Mouse (Mus musculus): ENCODE measurements around the gene A930018P22Rik.

DNA sequence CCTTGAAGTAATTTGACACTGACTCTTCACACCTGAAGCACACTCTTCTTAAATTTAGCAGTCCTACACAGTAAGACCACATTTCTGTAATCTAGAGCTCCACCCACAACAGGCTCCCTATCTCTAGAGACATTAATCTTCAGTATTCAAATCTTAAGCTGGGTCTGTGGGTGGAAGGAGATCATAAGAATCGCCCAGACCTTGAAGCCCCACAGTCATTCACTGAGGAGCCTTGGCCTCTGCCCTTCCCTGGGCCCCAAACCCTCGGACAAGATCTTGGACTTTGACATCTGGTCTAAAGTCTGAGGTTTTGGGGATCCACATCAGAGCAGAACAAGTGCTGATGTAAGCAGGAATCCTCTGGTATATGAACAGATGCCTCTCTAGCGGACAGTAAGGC is 971 bp downstream of the A930018P22Rik start:
- TF ChIP-seq CTCF (IDR thresholded peaks at IDR 0.05; ENCODE audit: low read depth) (no peak), EP300 (IDR thresholded peaks at IDR 0.05; ENCODE audit: low read depth) (no peak)

Data from heart, postnatal 0 days (tissue).